Mouse (Mus musculus) heart, postnatal 25 days (tissue): ENCODE data around the gene Rgs16. TPM values are rescaled to one million over a fixed set of nuclear protein-coding genes. Genes with fewer than 3 reads are reported as not detected.

Experiments used
- DNase-seq: peaks from one replicate; pipeline ENCODE4 v3.0.0; 2022; ENCODE audit warnings: low spot score
- intact Hi-C: fragments of 180-260 bp; cut with DNase I; formaldehyde crosslinking; loops from one replicate; pipeline ENCODE4 v1.15.1; 2025
- total RNA-seq, 2 experiments: library from RNA; stranded (reverse); gene quantifications; 2 replicates each; pipeline ENCODE4 v1.2.3; 2021

Rgs16 gene
- total RNA-seq, 2 experiments from 2014 or later, result 1.4 to 2.4 TPM

- intact Hi-C loops, result no loop called here
- DNase-seq, result no peak
Measured at GRCm38 (mm10) chr1:153794241-153794640, 54.1 kb downstream of the Rgs16 start.

Other genes starting within 250 kb of the Rgs16 start
- 1 to 10 TPM; 1.1 to 1.3 TPM for gene Npl, start 190.3 kb upstream of the Rgs16 start, total RNA-seq
- not detected for gene Rgs8, start 87.3 kb upstream of the Rgs16 start, total RNA-seq
- 1 to 10 TPM; 5.8 to 6.1 TPM for gene Rnasel, start 9.1 kb downstream of the Rgs16 start, total RNA-seq
- gene Rgsl1, start 103.8 kb downstream of the Rgs16 start, total RNA-seq, result under 1 TPM in 1 of 2 experiments, not detected in 1; 0.11 TPM
- gene Teddm1b, start 134.0 kb downstream of the Rgs16 start, total RNA-seq, result not detected
- not detected for gene Teddm1a, start 151.4 kb downstream of the Rgs16 start, total RNA-seq
- gene Glul, start 159.6 kb downstream of the Rgs16 start, total RNA-seq, result 100 to 1,000 TPM; 349 to 403 TPM
- gene Teddm2, start 159.9 kb downstream of the Rgs16 start, total RNA-seq, result under 1 TPM; 0.73 to 0.87 TPM